9 mouse cellular contexts compared by ENCODE assay signal in genomic region chr1:90234620-90235054, GRCm38 (mm10). TPM values are rescaled to one million over a fixed set of nuclear protein-coding genes. Genes with fewer than 3 reads are reported as not detected.
A peak's percentile ranks its signal among the peaks of the same experiment; 100 is the strongest.
DNase-seq lines count a peak whose midpoint lies in the region; ATAC-seq and TF ChIP-seq lines count a peak whose summit lies in the region.
"Had no signal": no experiment of that assay in that cellular context is flagged by ENCODE, and none has a peak within 500 bp of the region (broad histone marks: within the 10 kb centered on the region; RNA-seq: fewer than 3 reads in every experiment).

No protein-coding gene starts in this region.

- TF ChIP-seq EP300 in heart, adult 2 months (IDR thresholded peaks at IDR 0.05; ENCODE audit: insufficient read depth, low read depth, low read length), result peak; percentile 83

- no peaks in the 10 kb centered on the region for H3K9me3 ChIP-seq in kidney, embryonic 15.5 days (replicated peaks)

- intact Hi-C loops in heart, adult 2 months (cut with DNase I), result no loop called here

- no peak overlapping the region for H3K9ac ChIP-seq in kidney, embryonic 15.5 days
- no peak overlapping the region for H3K9ac ChIP-seq in heart, adult 2 months (ENCODE audit: low read depth, low read length)

- no peaks in the 10 kb centered on the region for H3K79me2 ChIP-seq in heart, adult 2 months (replicated peaks; ENCODE audit: control insufficient read depth, insufficient read depth, low read length)

- H3K36me3 ChIP-seq in kidney, embryonic 15.5 days, result no peaks in the 10 kb centered on the region
- H3K36me3 ChIP-seq in heart, adult 2 months (ENCODE audit: control insufficient read depth, insufficient read depth, low read length), result no peaks in the 10 kb centered on the region

- DNase-seq in kidney, adult 18-20 months, result peak; percentile 24
- DNase-seq in adrenal gland, postnatal 10 days, result peak; percentile 76
- DNase-seq in heart, adult 2 months, result peak; percentile 75 to 78
- peak; percentile 49 for DNase-seq in lung, postnatal 25 days (ENCODE audit: low spot score)
- DNase-seq in layer of hippocampus, postnatal 14 days (ENCODE audit: low spot score in 2 of 2), result no peak
- DNase-seq in yolk sac, embryonic 10.5 days (ENCODE audit: low spot score), result no peak
- DNase-seq: cerebellum, adult 9-11 months had no signal

- no peak for TF ChIP-seq POLR2A in heart, adult 2 months (IDR thresholded peaks at IDR 0.05; ENCODE audit: insufficient read depth, low read depth, low read length)

- WGBS in kidney, embryonic 15.5 days, result 54% methylated on average over 11 of the region's 11 CpGs
- WGBS in heart, adult 2 months, result 46% methylated on average over 11 of the region's 11 CpGs

- no peak for ATAC-seq in kidney, embryonic 15.5 days (replicated peaks; ENCODE audit: low FRiP score)
- no peak for ATAC-seq in CD4-positive, CD25-positive, alpha-beta regulatory T cell, adult 4 months

- H3K27ac ChIP-seq in kidney, embryonic 15.5 days, result no peak overlapping the region
- H3K27ac ChIP-seq in heart, adult 2 months, result peak overlapping the region; percentile 38

- no peaks in the 10 kb centered on the region for H3K27me3 ChIP-seq in kidney, embryonic 15.5 days
- H3K27me3 ChIP-seq in heart, adult 2 months (ENCODE audit: control insufficient read depth, insufficient read depth, low read length), result no peaks in the 10 kb centered on the region

- H3K4me1 ChIP-seq in kidney, embryonic 15.5 days, result peaks cover 12% of the 10 kb centered on the region
- peaks cover 5% of the 10 kb centered on the region for H3K4me1 ChIP-seq in heart, adult 2 months (ENCODE audit: control insufficient read depth, insufficient read depth, low read length)

- H3K4me3 ChIP-seq in kidney, embryonic 15.5 days (replicated peaks), result no peak overlapping the region
- no peak overlapping the region for H3K4me3 ChIP-seq in heart, adult 2 months

- no peak overlapping the region for H3K4me2 ChIP-seq in kidney, embryonic 15.5 days

- TF ChIP-seq CTCF in heart, adult 2 months (IDR thresholded peaks at IDR 0.05), result no peak

RNA-seq across cellular contexts. Expression of gene Ackr3, which starts 30.9 kb away (rescaled TPM):
- 42.9 and 46.8 TPM in 2 replicates for polyA plus RNA-seq in kidney, embryonic 15.5 days (2015; fragmentation: Nextera tagmentation; extraction: Ambion mirVana)
- 10 to 100 TPM; 26.3 to 60.8 TPM for total RNA-seq in adrenal gland, postnatal 10 days (2021)
- total RNA-seq in heart, adult 2 months (2021), result 10 to 100 TPM; 56.5 to 58.0 TPM
- 186 and 351 TPM in 2 replicates for polyA plus RNA-seq in heart, adult 2 months (2012; rRNA removed)
- polyA plus RNA-seq in CD4-positive, CD25-positive, alpha-beta regulatory T cell, adult 4 months (2017; shearing (Covaris generic)), result not detected
- total RNA-seq in layer of hippocampus, postnatal 14 days (2021), result 10 to 100 TPM; 10.9 to 14.5 TPM

Comparison
In these comparisons a context has a peak if more than half of its experiments do, and no peak if none do; other contexts are left out.
1. DNase-seq: peak in kidney, adult 18-20 months (single experiment), adrenal gland, postnatal 10 days (single experiment), heart, adult 2 months (2 of 2) and lung, postnatal 25 days (single experiment); none in layer of hippocampus, postnatal 14 days (0 of 2) and yolk sac, embryonic 10.5 days (single experiment).